Mouse (Mus musculus) telencephalon, adult 2 months (tissue): ENCODE results near the gene Tkt.

Experiments used
- DNase-seq: peaks from one replicate; pipeline ENCODE4 v3.0.0-alpha.2; 2011; ENCODE audit warnings: low read depth, low spot score

Gene Tkt

DNA sequence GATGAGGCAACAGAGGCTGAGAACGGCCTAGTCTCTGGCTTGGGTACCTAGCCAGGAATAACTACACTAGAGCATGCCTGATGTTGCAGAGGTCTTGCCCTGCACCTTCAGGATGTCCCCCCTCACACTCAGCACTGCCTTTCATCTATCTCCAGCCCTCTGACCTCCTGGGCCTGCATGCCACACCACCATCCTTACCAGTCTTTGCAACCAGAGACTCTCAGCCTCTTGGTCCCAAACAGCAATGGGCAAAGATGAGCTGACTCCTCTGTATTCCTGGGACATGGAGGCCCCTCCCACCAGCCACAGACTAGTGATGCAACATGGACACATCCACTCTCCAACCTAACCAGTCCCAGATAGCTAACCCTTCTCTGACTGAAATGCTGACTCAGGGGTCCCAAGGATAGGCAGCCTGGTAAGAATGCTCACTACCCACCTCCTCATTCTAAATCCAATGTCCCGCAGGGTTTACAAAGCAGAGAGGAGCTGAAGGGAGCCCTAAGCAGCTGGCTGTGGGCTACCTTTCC lies 70.7 kb downstream of the Tkt start:
- DNase-seq, result no peak

DNA sequence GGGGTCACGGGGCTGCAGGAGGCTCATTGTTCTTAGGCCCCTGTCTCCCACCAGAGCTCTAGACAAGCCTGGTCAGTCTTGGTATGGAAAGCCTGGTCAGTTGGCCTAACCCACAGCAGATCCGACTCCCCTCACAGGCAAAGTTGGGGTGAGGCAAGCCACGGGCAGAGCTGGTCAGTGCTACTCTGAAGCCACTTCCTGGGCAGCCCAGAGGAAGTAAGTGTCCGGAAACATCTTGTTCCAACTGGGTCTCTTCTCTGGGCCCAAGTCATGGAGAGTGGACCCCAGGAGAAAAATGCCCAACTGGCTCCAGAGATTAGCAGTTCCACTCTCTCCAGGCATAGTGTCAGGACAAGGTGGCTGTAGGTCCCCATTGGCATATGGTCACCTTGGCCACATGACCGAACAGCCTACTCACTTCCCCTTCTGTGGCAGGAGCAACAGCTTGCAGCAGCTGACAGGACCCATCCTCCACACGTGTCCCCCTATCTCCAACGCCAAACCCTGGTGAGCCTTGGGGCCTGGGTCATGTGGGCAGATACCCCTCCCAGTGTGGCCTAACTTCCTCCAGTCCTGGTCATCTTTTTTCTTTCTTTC lies 71.9 kb downstream of the Tkt start:
- no peak for DNase-seq

DNA sequence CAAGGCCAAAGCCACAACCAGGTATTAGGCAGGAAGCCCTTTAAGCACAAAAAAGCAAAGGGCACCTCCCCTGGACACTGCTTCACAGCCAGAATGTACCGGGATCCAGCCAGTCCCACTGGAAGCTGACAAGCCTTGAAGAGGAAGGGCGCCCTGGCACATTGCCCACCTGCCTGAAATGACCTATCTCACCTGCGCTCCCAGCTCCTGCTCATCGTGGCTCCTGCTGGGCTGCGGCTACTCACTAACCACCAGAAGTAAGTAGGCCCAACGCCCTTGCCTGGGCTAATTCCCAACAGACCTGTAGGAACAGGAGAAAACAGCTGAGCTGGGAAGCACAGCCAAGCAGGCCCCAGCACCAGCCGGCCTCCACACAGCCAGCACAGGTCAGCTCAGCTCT lies 74.0 kb downstream of the Tkt start:
- no peak for DNase-seq

DNA sequence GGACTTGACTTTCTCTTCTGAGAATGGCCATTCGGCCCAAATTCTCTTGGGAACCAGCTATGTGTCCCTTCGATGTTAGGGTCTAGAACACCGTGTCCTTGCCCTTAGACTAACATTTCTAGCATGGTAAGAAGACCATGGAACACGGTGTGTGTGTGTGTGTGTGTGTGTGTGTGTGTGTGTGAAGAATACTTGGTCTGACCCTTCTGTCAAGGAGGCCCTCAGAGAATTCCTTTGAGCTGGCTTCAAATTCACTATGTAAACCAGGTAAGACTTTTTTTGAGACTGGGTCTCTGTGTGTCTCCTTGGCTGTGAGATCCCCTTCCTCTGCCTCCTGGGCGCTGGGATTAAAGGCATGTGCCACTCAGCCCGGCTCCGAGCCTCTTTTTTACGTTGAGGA lies 74.4 kb downstream of the Tkt start:
- no peak for DNase-seq
